Mouse (Mus musculus): ENCODE measurements around the gene Mid1.
"Not testable (repeated sequence)": the region's sequence is repeated elsewhere in the genome, so short reads cannot be mapped to it uniquely, and the experiment has no call there.

DNA sequence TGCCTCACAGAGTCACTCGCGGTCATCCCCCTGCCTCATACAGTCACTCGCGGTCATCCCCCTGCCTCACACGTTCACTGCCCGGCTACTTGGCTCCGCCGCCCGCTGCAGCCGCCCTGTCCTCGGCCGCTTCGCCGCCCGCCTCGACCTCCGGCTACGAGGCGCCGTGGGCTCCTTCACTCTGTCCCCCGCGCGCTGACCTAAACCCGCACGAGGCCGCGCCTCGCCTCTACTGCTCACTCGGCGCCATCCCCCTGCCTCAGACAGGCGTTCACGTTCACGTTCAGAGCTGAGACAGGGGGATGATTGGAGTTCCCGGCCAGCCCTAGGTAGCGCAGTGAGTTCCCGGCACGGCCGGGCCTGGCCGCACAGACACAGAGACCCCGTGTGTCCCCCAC, 312.5 kb downstream of the Mid1 start:
- TF ChIP-seq GATA1 (IDR thresholded peaks at IDR 0.05; ENCODE audit: borderline replicate concordance, low read length); CTCF (IDR thresholded peaks at IDR 0.05; ENCODE audit: low read depth, low read length); POLR2AphosphoS5 (IDR thresholded peaks at IDR 0.05; ENCODE audit: insufficient replicate concordance, low read depth, low read length); GATA2 (IDR thresholded peaks at IDR 0.05; ENCODE audit: borderline replicate concordance, low read depth, low read length); TAL1 (conservative IDR thresholded peaks at IDR 0.05; ENCODE audit: low read depth, low read length): not testable (repeated sequence)
